Mouse (Mus musculus): Measurements from ENCODE around the gene Zfp787. TPM values are rescaled to one million over a fixed set of nuclear protein-coding genes. Genes with fewer than 3 reads are reported as not detected.

Gene Zfp787
- polyA plus RNA-seq, 1 experiment from 2014 or later: 22.5 TPM

DNA sequence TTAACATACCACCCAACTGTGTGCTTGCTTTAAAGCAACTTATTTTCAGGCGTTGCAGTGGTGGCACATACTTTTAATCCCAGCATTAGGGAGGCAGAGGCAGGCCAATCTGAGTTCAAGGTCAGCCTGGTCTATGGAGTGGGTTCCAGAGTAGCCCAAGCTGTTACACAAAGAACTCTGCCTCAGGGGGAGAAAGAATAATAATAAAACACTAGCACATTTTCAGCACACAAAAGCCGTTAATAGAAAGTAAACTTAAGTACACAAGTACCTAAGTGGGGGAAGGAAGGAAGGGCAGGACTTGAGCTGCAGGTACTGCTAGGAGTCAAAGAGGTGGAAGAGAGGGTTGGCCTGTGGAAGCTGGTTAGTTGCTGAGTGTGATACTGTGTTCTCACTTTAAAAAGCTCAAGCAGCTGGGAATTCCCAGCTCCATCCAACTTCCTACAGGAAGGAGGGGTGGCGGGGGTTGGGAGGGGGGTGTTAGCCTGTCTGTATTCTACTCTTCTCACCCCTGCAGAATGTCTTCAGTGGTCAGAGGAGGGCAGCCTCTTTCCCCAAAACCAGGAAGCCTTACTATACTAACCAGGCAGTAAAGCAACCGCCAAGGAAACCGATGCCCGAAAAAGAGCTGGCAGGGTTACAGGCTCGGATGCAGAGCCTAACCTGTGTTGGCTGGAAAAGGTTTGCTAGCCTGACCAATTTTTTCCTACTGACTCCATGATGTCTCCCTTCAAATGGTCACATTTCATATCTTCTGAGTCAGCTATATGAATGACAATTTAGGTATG lies 9.4 kb downstream of the Zfp787 start:
- peak; percentile 23 for ATAC-seq (replicated peaks; ENCODE audit: extremely low read depth, insufficient read depth, low FRiP score)
- 47% methylated on average over 7 of the region's 7 CpGs for WGBS
- no peak overlapping the region for H3K9ac ChIP-seq (ENCODE audit: low read length)
- H3K4me3 ChIP-seq (ENCODE audit: low read length): no peak overlapping the region
- no peaks in the 10 kb centered on the region for H3K27me3 ChIP-seq (ENCODE audit: control insufficient read depth, insufficient read depth, low read length)
- peaks cover 78% of the 10 kb centered on the region for H3K4me1 ChIP-seq (ENCODE audit: control insufficient read depth, insufficient read depth, low read length)
- no peaks in the 10 kb centered on the region for H3K9me3 ChIP-seq (replicated peaks; ENCODE audit: control insufficient read depth, low read length)
- H3K36me3 ChIP-seq (ENCODE audit: control insufficient read depth, insufficient read depth): no peaks in the 10 kb centered on the region
- peak overlapping the region; percentile 82 for H3K27ac ChIP-seq (ENCODE audit: low read length)
- peak overlapping the region; percentile 19 for H3K4me2 ChIP-seq (ENCODE audit: low read depth, low read length)

GRCm38 (mm10) chr7:6145423-6146188 lies 10.2 kb downstream of the Zfp787 start:
- H3K27me3 ChIP-seq (ENCODE audit: control insufficient read depth, insufficient read depth, low read length): no peaks in the 10 kb centered on the region
- no peaks in the 10 kb centered on the region for H3K9me3 ChIP-seq (replicated peaks; ENCODE audit: control insufficient read depth, low read length)
- H3K9ac ChIP-seq (ENCODE audit: low read length): no peak overlapping the region
- no peak for ATAC-seq (replicated peaks; ENCODE audit: extremely low read depth, insufficient read depth, low FRiP score)
- peak overlapping the region; percentile 82 for H3K27ac ChIP-seq (ENCODE audit: low read length)
- peaks cover 73% of the 10 kb centered on the region for H3K4me1 ChIP-seq (ENCODE audit: control insufficient read depth, insufficient read depth, low read length)
- H3K4me3 ChIP-seq (ENCODE audit: low read length): no peak overlapping the region
- 67% methylated on average over 8 of the region's 8 CpGs for WGBS
- H3K36me3 ChIP-seq (ENCODE audit: control insufficient read depth, insufficient read depth): no peaks in the 10 kb centered on the region
- peak overlapping the region; percentile 13 for H3K4me2 ChIP-seq (ENCODE audit: low read depth, low read length)

DNA sequence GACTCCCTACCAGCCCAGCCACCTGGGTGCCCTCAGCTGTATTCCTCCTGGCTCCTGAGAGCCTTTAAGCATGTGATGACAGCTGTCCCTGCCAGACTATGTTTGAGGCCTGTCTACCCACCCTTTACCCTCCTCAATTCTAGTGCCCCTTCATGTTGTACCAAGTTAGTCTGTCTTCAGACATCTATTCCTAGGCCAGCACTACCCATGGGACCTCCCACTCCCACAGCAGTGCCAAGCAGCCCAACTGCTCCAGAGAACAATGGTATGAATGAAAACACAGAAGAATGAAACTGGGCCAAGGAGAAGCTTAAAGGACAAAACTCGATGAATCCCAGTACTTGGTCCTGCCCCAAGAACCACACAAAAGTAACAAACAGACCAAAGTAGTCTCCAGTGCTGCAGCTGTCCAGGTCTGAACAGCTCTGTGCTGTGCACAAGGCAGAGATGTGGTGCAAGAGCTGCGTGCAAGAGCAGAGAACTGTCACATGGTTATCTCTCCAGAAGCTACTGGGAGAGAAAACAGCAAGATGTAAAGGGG lies 11.7 kb downstream of the Zfp787 start:
- Histone ChIP-seq H3K36me3 (ENCODE audit: control insufficient read depth, insufficient read depth) (peaks cover 5% of the 10 kb centered on the region), H3K27ac (ENCODE audit: low read length) (peak overlapping the region; percentile 82), H3K4me2 (ENCODE audit: low read depth, low read length) (peak overlapping the region; percentile 3), H3K9me3 (replicated peaks; ENCODE audit: control insufficient read depth, low read length) (no peaks in the 10 kb centered on the region), H3K4me3 (ENCODE audit: low read length) (no peak overlapping the region), H3K27me3 (ENCODE audit: control insufficient read depth, insufficient read depth, low read length) (no peaks in the 10 kb centered on the region), H3K9ac (ENCODE audit: low read length) (no peak overlapping the region; the same call in 1 of the 2 replicates), H3K4me1 (ENCODE audit: control insufficient read depth, insufficient read depth, low read length) (peaks cover 71% of the 10 kb centered on the region)
- 19% methylated on average over 2 of the region's 2 CpGs for WGBS
- ATAC-seq (replicated peaks; ENCODE audit: extremely low read depth, insufficient read depth, low FRiP score): peak; percentile 69; the same call in 1 of the 2 replicates

DNA sequence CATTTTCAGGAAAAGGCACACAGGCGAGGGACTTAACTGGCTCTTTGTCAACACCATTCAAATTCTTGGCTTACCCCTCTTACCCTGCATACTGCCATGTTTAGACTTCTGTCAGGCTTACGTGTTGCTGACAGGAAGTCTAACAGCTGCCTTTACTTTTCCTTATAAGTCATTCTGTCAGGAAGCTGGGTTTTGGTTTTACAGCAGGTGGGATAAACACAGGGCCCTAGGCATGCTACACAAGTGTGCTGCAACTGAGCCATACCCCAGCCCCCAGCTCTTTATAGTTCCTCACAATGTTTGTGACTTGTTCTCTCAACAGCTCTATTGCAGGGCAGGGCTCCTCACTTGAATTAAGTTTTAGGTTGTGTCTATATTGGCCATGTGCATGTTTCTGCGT lies 16.5 kb downstream of the Zfp787 start:
- Histone ChIP-seq H3K4me2 (ENCODE audit: low read depth, low read length) (no peak overlapping the region), H3K27me3 (ENCODE audit: control insufficient read depth, insufficient read depth, low read length) (no peaks in the 10 kb centered on the region), H3K9ac (ENCODE audit: low read length) (no peak overlapping the region), H3K4me3 (ENCODE audit: low read length) (no peak overlapping the region), H3K4me1 (ENCODE audit: control insufficient read depth, insufficient read depth, low read length) (peaks cover 25% of the 10 kb centered on the region), H3K27ac (ENCODE audit: low read length) (no peak overlapping the region), H3K36me3 (ENCODE audit: control insufficient read depth, insufficient read depth) (peaks cover 10% of the 10 kb centered on the region), H3K9me3 (replicated peaks; ENCODE audit: control insufficient read depth, low read length) (no peaks in the 10 kb centered on the region)
- no peak for ATAC-seq (replicated peaks; ENCODE audit: extremely low read depth, insufficient read depth, low FRiP score)
- 56% methylated on average over 3 of the region's 3 CpGs for WGBS

GRCm38 (mm10) chr7:6136497-6136896 lies 19.3 kb downstream of the Zfp787 start:
- Histone ChIP-seq H3K4me1 (ENCODE audit: control insufficient read depth, insufficient read depth, low read length) (peaks cover 12% of the 10 kb centered on the region), H3K27me3 (ENCODE audit: control insufficient read depth, insufficient read depth, low read length) (no peaks in the 10 kb centered on the region), H3K4me2 (ENCODE audit: low read depth, low read length) (no peak overlapping the region), H3K4me3 (ENCODE audit: low read length) (no peak overlapping the region), H3K9ac (ENCODE audit: low read length) (no peak overlapping the region), H3K9me3 (replicated peaks; ENCODE audit: control insufficient read depth, low read length) (peaks cover 16% of the 10 kb centered on the region), H3K36me3 (ENCODE audit: control insufficient read depth, insufficient read depth) (peaks cover 34% of the 10 kb centered on the region), H3K27ac (ENCODE audit: low read length) (no peak overlapping the region)
- no peak for ATAC-seq (replicated peaks; ENCODE audit: extremely low read depth, insufficient read depth, low FRiP score)

DNA sequence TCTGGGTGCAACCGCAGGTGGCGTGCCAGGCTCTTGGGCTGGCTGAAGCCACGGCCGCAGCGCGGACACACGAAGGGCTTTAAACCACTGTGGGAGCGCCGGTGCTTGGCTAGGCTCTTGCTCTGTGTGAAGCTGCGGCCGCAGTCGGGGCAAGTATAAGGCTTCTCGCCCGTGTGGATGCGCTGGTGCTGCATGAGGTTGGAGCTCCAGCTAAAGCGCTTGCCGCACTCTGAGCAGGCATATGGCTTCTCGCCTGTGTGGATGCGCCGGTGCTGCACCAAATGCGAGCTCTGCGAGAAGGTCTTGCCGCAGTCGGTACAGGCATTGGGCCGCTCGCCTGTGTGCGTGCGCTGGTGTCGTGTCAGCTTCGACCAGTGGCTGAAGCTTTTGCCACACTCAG lies 23.2 kb downstream of the Zfp787 start:
- no peaks in the 10 kb centered on the region for H3K27me3 ChIP-seq (ENCODE audit: control insufficient read depth, insufficient read depth, low read length)
- H3K4me2 ChIP-seq (ENCODE audit: low read depth, low read length): no peak overlapping the region
- H3K27ac ChIP-seq (ENCODE audit: low read length): no peak overlapping the region
- ATAC-seq (replicated peaks; ENCODE audit: extremely low read depth, insufficient read depth, low FRiP score): no peak
- H3K9ac ChIP-seq (ENCODE audit: low read length): no peak overlapping the region
- peaks cover 35% of the 10 kb centered on the region for H3K36me3 ChIP-seq (ENCODE audit: control insufficient read depth, insufficient read depth)
- no peak overlapping the region for H3K4me3 ChIP-seq (ENCODE audit: low read length)
- H3K4me1 ChIP-seq (ENCODE audit: control insufficient read depth, insufficient read depth, low read length): no peaks in the 10 kb centered on the region
- peaks cover 16% of the 10 kb centered on the region for H3K9me3 ChIP-seq (replicated peaks; ENCODE audit: control insufficient read depth, low read length)
- WGBS: 80% methylated on average over 30 of the region's 30 CpGs

DNA sequence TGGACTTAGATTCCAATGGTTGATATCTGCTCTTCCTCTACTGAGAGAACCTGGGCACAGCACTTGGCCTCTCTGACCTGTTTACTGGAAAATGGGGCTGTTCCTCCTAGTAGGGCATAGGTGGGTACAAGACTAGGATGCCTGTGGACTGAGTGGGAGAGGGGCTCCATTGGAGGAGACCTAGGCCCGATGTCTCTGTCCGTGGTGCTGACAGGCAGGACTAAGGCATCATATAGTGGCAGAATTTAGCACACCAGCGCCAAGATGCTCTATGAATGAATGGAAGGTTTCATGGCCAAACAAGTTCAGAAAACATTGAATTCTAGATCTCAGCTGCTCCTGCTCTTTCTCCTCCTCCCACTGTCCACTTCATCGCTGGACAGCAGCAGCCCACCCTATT lies 25.5 kb downstream of the Zfp787 start:
- Histone ChIP-seq H3K36me3 (ENCODE audit: control insufficient read depth, insufficient read depth) (peaks cover 35% of the 10 kb centered on the region), H3K9me3 (replicated peaks; ENCODE audit: control insufficient read depth, low read length) (peaks cover 16% of the 10 kb centered on the region), H3K27me3 (ENCODE audit: control insufficient read depth, insufficient read depth, low read length) (no peaks in the 10 kb centered on the region), H3K4me2 (ENCODE audit: low read depth, low read length) (no peak overlapping the region), H3K4me1 (ENCODE audit: control insufficient read depth, insufficient read depth, low read length) (peaks cover 2% of the 10 kb centered on the region; the same call in 1 of the 2 replicates), H3K27ac (ENCODE audit: low read length) (no peak overlapping the region), H3K9ac (ENCODE audit: low read length) (no peak overlapping the region), H3K4me3 (ENCODE audit: low read length) (no peak overlapping the region)
- ATAC-seq (replicated peaks; ENCODE audit: extremely low read depth, insufficient read depth, low FRiP score): no peak
- WGBS: 39% methylated on average over 4 of the region's 4 CpGs

- Histone ChIP-seq H3K9ac (ENCODE audit: low read length) (no peak overlapping the region), H3K36me3 (ENCODE audit: control insufficient read depth, insufficient read depth) (peaks cover 9% of the 10 kb centered on the region), H3K9me3 (replicated peaks; ENCODE audit: control insufficient read depth, low read length) (0 out of 2 replicates have a peak, but pooled peaks cover 3% of the 10 kb centered on the region), H3K4me1 (ENCODE audit: control insufficient read depth, insufficient read depth, low read length) (peaks cover 2% of the 10 kb centered on the region; the same call in 1 of the 2 replicates), H3K27me3 (ENCODE audit: control insufficient read depth, insufficient read depth, low read length) (no peaks in the 10 kb centered on the region), H3K27ac (ENCODE audit: low read length) (no peak overlapping the region), H3K4me2 (ENCODE audit: low read depth, low read length) (no peak overlapping the region), H3K4me3 (ENCODE audit: low read length) (no peak overlapping the region)
- WGBS: 35% methylated on average over 7 of the region's 7 CpGs
- peak; percentile 77 for ATAC-seq (replicated peaks; ENCODE audit: extremely low read depth, insufficient read depth, low FRiP score)
Observed at GRCm38 (mm10) chr7:6126690-6127448, 28.9 kb downstream of the Zfp787 start.
